Mouse (Mus musculus): Measurements from ENCODE around the gene Plxnc1. TPM values are rescaled to one million over a fixed set of nuclear protein-coding genes. Genes with fewer than 3 reads are reported as not detected.

Plxnc1 gene
- total RNA-seq (2023): 63.7 to 74.2 TPM (median 68.3 TPM) in 4 replicates

GRCm38 (mm10) chr10:94944691-94945205 is at the start of gene Plxnc1:
Plxnc1 (minus strand) TSS chr10:94944835.

